Mouse (Mus musculus) testis, adult 2 months (tissue): ENCODE data around the gene Pex7.

Experiments
- CTCF ChIP-seq: fragments of 200-500 bp; IDR thresholded peaks from 2 replicates; pipeline ENCODE4 v1.5.1; 2012; ENCODE audit warnings: low read depth, mild to moderate bottlenecking, inconsistent platforms, low read length, moderate library complexity; ENCODE audit not compliant: control insufficient read depth, insufficient read depth, insufficient replicate concordance
- POLR2A ChIP-seq: fragments of 200-500 bp; IDR thresholded peaks from 2 replicates; pipeline ENCODE4 v1.6.1; 2012; ENCODE audit warnings: low read depth, mild to moderate bottlenecking, inconsistent platforms, low read length, moderate library complexity; ENCODE audit not compliant: control insufficient read depth

GRCm38 (mm10) chr10:19877679-19878078 is 29.8 kb downstream of the Pex7 start:
- TF ChIP-seq CTCF (no peak), POLR2A (no peak)
